Mouse (Mus musculus) limb, embryonic 15.5 days (tissue): Measurements from ENCODE around the gene Slc4a8. TPM values are rescaled to one million over a fixed set of nuclear protein-coding genes. Genes with fewer than 3 reads are reported as not detected.

Experiments
- polyA plus RNA-seq: library from polyadenylated mRNA; unstranded; fragments of >200 nt; fragmentation: Nextera tagmentation; extraction: Ambion mirVana; gene quantifications from 2 replicates; pipeline ENCODE4 v1.2.1, GENCODE M21; 2015

The Slc4a8 gene
- polyA plus RNA-seq, 1 experiment from 2014 or later, result 3.7 TPM

Other genes with a start within 250 kb of the Slc4a8 start
- gene Tfcp2, start 209.7 kb upstream of the Slc4a8 start, polyA plus RNA-seq, result 24.9 and 25.4 TPM in 2 replicates
- 4.9 and 7.4 TPM in 2 replicates for gene Pou6f1, start 161.8 kb upstream of the Slc4a8 start, polyA plus RNA-seq
- 166 and 185 TPM in 2 replicates for gene Dazap2, start 146.4 kb upstream of the Slc4a8 start, polyA plus RNA-seq
- gene Smagp, start 124.8 kb upstream of the Slc4a8 start, polyA plus RNA-seq, result 34.8 and 36.6 TPM in 2 replicates
- gene Bin2, start 92.2 kb upstream of the Slc4a8 start, polyA plus RNA-seq, result 4.8 and 4.9 TPM in 2 replicates
- 4.2 and 6.3 TPM in 2 replicates for gene Cela1, start 73.8 kb upstream of the Slc4a8 start, polyA plus RNA-seq
- gene Galnt6, start 32.4 kb upstream of the Slc4a8 start, polyA plus RNA-seq, result 6.3 and 7.3 TPM in 2 replicates
- 1.3 and 3.1 TPM in 2 replicates for gene Scn8a, start 108.1 kb downstream of the Slc4a8 start, polyA plus RNA-seq